Mouse (Mus musculus) limb, embryonic 11.5 days (tissue): ENCODE data around the gene D5Ertd579e. TPM values are rescaled to one million over a fixed set of nuclear protein-coding genes. Genes with fewer than 3 reads are reported as not detected.

Source experiments
- ATAC-seq: fragments of 200-750 bp; cut with Nextera tagmentation; 2 replicates; pipeline ENCODE4 v1.8.0; 2017; ENCODE audit warnings: low read depth; ENCODE audit not compliant: insufficient number of reproducible peaks, low FRiP score, low TSS enrichment
- DNase-seq: peaks from one replicate; pipeline ENCODE4 v3.0.0-alpha.2; 2015; ENCODE audit warnings: low spot score
- H3K27ac ChIP-seq: fragments of 300-500 bp; sonication (generic); replicated peaks from 2 replicates; pipeline ENCODE4 v1.5.1; 2014; ENCODE audit warnings: low read depth, mild to moderate bottlenecking, low read length
- H3K27me3 ChIP-seq: fragments of 300-500 bp; sonication (generic); 2 replicates; pipeline ENCODE4 v1.6.1; 2014; ENCODE audit warnings: mild to moderate bottlenecking, low read length, mixed read lengths; ENCODE audit not compliant: control insufficient read depth, insufficient read depth
- H3K36me3 ChIP-seq: fragments of 300-500 bp; sonication (generic); 2 replicates; pipeline ENCODE4 v1.6.1; 2014; ENCODE audit warnings: mild to moderate bottlenecking, low read length, moderate library complexity, mixed read lengths; ENCODE audit not compliant: control insufficient read depth, insufficient read depth
- H3K4me1 ChIP-seq: fragments of 300-500 bp; sonication (generic); 2 replicates; pipeline ENCODE4 v1.6.1; 2014; ENCODE audit warnings: low read length, mixed read lengths; ENCODE audit not compliant: control insufficient read depth, insufficient read depth
- H3K4me2 ChIP-seq: fragments of 300-500 bp; sonication (generic); 2 replicates; pipeline ENCODE4 v1.6.1; 2014; ENCODE audit warnings: low read depth, mild to moderate bottlenecking, moderate library complexity; ENCODE audit not compliant: severe bottlenecking
- H3K4me3 ChIP-seq: fragments of 300-500 bp; sonication (generic); 2 replicates; pipeline ENCODE4 v1.5.1; 2014; ENCODE audit warnings: low read depth, low read length
- H3K9ac ChIP-seq: fragments of 300-500 bp; sonication (generic); 2 replicates; pipeline ENCODE4 v1.6.1; 2014; ENCODE audit warnings: mild to moderate bottlenecking, low read length
- H3K9me3 ChIP-seq: fragments of 300-500 bp; sonication (generic); 2 replicates; pipeline ENCODE4 v1.6.1; 2016; ENCODE audit warnings: low read length; ENCODE audit not compliant: control insufficient read depth
- WGBS: fragments of 180-500 bp; shearing (Covaris S2); extraction: QIAGEN DNeasy Blood & Tissue Kit; methylation state at CpG from one replicate; pipeline ENCODE4 v1.1.7; 2014; 5-methylcytosine and 5-hydroxymethylcytosine counted together
- polyA plus RNA-seq: library from polyadenylated mRNA; unstranded; fragments of >200 nt; fragmentation: Nextera tagmentation; extraction: Ambion mirVana; gene quantifications from 2 replicates; pipeline ENCODE4 v1.2.1, GENCODE M21; 2014

D5Ertd579e gene
- polyA plus RNA-seq, 1 experiment from 2014 or later, result 22.2 TPM

GRCm38 (mm10) chr5:36563741-36564140 is 132.1 kb downstream of the D5Ertd579e start:
- Histone ChIP-seq H3K4me1 (no peaks in the 10 kb centered on the region), H3K27me3 (no peaks in the 10 kb centered on the region)
- 93% methylated on average over 6 of the region's 6 CpGs for WGBS

GRCm38 (mm10) chr5:36562791-36563445 is 132.9 kb downstream of the D5Ertd579e start:
- H3K27me3 ChIP-seq, result no peaks in the 10 kb centered on the region
- 90% methylated on average over 10 of the region's 10 CpGs for WGBS
- H3K4me2 ChIP-seq, result no peak overlapping the region
- no peak overlapping the region for H3K9ac ChIP-seq
- no peaks in the 10 kb centered on the region for H3K36me3 ChIP-seq
- DNase-seq (no peak), ATAC-seq (no peak)
- H3K4me1 ChIP-seq, result no peaks in the 10 kb centered on the region
- no peaks in the 10 kb centered on the region for H3K9me3 ChIP-seq
- no peak overlapping the region for H3K27ac ChIP-seq
- H3K4me3 ChIP-seq, result no peak overlapping the region

More at GRCm38 (mm10) chr5:36563741-36564140, 132.1 kb downstream of the D5Ertd579e start:
- Histone ChIP-seq H3K4me3 (no peak overlapping the region), H3K27ac (no peak overlapping the region), H3K36me3 (no peaks in the 10 kb centered on the region), H3K4me2 (no peak overlapping the region), H3K9me3 (no peaks in the 10 kb centered on the region), H3K9ac (no peak overlapping the region)
- DNase-seq, result no peak
- no peak for ATAC-seq

GRCm38 (mm10) chr5:36561509-36561908 is 134.3 kb downstream of the D5Ertd579e start:
- no peaks in the 10 kb centered on the region for H3K36me3 ChIP-seq
- no peak overlapping the region for H3K4me2 ChIP-seq
- ATAC-seq, result no peak
- no peak overlapping the region for H3K27ac ChIP-seq
- DNase-seq, result no peak
- H3K9me3 ChIP-seq, result no peaks in the 10 kb centered on the region
- WGBS, result 81% methylated on average over 4 of the region's 4 CpGs
- H3K27me3 ChIP-seq, result no peaks in the 10 kb centered on the region
- no peak overlapping the region for H3K4me3 ChIP-seq
- H3K9ac ChIP-seq, result no peak overlapping the region
- no peaks in the 10 kb centered on the region for H3K4me1 ChIP-seq

- WGBS, result 94% methylated on average over 4 of the region's 4 CpGs
- Histone ChIP-seq H3K27ac (no peak overlapping the region), H3K36me3 (no peaks in the 10 kb centered on the region), H3K27me3 (no peaks in the 10 kb centered on the region), H3K4me2 (no peak overlapping the region), H3K9ac (no peak overlapping the region), H3K4me1 (no peaks in the 10 kb centered on the region), H3K4me3 (no peak overlapping the region), H3K9me3 (no peaks in the 10 kb centered on the region)
- ATAC-seq, result no peak
- no peak for DNase-seq
These were observed 135.3 kb downstream of the D5Ertd579e start for GRCm38 (mm10) chr5:36560490-36560889.

GRCm38 (mm10) chr5:36559510-36560235 is 136.2 kb downstream of the D5Ertd579e start:
- no peak overlapping the region for H3K4me3 ChIP-seq
- no peaks in the 10 kb centered on the region for H3K27me3 ChIP-seq
- DNase-seq (no peak), ATAC-seq (no peak)
- no peaks in the 10 kb centered on the region for H3K9me3 ChIP-seq
- H3K36me3 ChIP-seq, result no peaks in the 10 kb centered on the region
- H3K4me1 ChIP-seq, result no peaks in the 10 kb centered on the region
- H3K9ac ChIP-seq, result no peak overlapping the region
- 86% methylated on average over 6 of the region's 6 CpGs for WGBS
- H3K4me2 ChIP-seq, result no peak overlapping the region
- H3K27ac ChIP-seq, result no peak overlapping the region

GRCm38 (mm10) chr5:36559106-36559505 is 136.7 kb downstream of the D5Ertd579e start:
- Histone ChIP-seq H3K9ac (no peak overlapping the region), H3K27me3 (no peaks in the 10 kb centered on the region), H3K27ac (no peak overlapping the region), H3K4me3 (no peak overlapping the region), H3K4me2 (no peak overlapping the region), H3K4me1 (no peaks in the 10 kb centered on the region), H3K36me3 (no peaks in the 10 kb centered on the region), H3K9me3 (no peaks in the 10 kb centered on the region)
- no peak for ATAC-seq
- DNase-seq, result no peak
- 82% methylated on average over 5 of the region's 5 CpGs for WGBS

GRCm38 (mm10) chr5:36558526-36558925 is 137.3 kb downstream of the D5Ertd579e start:
- ATAC-seq, result no peak

GRCm38 (mm10) chr5:36557584-36558308 is 138.1 kb downstream of the D5Ertd579e start:
- DNase-seq (no peak), ATAC-seq (no peak)
- no peak overlapping the region for H3K27ac ChIP-seq

More at GRCm38 (mm10) chr5:36558526-36558925, 137.3 kb downstream of the D5Ertd579e start:
- Histone ChIP-seq H3K9me3 (no peaks in the 10 kb centered on the region), H3K4me2 (no peak overlapping the region), H3K4me1 (no peaks in the 10 kb centered on the region), H3K4me3 (no peak overlapping the region), H3K27ac (no peak overlapping the region), H3K36me3 (no peaks in the 10 kb centered on the region), H3K9ac (no peak overlapping the region), H3K27me3 (no peaks in the 10 kb centered on the region)
- 93% methylated on average over 2 of the region's 2 CpGs for WGBS
- DNase-seq, result no peak

More at GRCm38 (mm10) chr5:36557584-36558308, 138.1 kb downstream of the D5Ertd579e start:
- Histone ChIP-seq H3K27me3 (no peaks in the 10 kb centered on the region), H3K9me3 (no peaks in the 10 kb centered on the region), H3K36me3 (no peaks in the 10 kb centered on the region), H3K4me1 (no peaks in the 10 kb centered on the region), H3K9ac (no peak overlapping the region), H3K4me3 (no peak overlapping the region), H3K4me2 (no peak overlapping the region)
- 46% methylated on average over 7 of the region's 7 CpGs for WGBS
